Mouse (Mus musculus): Measurements from ENCODE around the gene Rhcg. TPM values are rescaled to one million over a fixed set of nuclear protein-coding genes. Genes with fewer than 3 reads are reported as not detected.

Rhcg gene
- polyA plus RNA-seq, 1 experiment from 2014 or later: 0.05 TPM

DNA sequence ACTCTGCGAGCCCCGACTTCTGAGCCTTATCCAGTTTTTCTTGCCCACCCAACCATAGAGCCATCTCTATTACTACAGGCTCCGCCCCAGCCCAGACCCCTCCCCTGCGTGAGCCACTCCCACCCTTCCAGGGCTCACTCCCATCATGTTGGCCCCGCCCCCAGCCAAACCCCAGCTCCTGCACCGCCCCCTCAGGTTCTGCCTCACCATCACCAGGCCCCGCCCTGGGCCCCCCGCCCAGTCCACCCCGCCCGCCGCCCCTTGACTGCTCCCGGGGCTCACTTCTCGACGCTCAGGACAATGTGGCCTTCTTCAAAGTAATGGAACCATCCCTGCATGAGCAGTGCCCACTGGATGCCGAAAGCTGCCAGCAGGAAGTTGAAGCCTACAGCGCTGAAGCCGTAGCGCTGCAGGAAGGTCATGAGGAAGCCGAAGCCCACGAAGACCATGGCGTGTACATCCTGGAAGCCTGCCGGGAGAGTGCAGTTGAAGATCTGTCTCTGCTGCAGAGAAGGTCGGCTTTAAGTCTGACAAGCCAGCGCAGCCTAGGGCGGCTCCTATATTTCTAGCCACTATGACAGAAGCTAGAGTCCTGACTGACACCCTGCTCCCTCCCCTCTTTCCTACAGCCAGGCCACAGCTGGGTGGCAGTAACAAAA is 10.1 kb downstream of the Rhcg start:
- 4% methylated on average over 25 of the region's 25 CpGs for WGBS
- peak; percentile 55; the same call in 1 of the 2 replicates for ATAC-seq
- DNase-seq (ENCODE audit: low spot score): peak; percentile 10

DNA sequence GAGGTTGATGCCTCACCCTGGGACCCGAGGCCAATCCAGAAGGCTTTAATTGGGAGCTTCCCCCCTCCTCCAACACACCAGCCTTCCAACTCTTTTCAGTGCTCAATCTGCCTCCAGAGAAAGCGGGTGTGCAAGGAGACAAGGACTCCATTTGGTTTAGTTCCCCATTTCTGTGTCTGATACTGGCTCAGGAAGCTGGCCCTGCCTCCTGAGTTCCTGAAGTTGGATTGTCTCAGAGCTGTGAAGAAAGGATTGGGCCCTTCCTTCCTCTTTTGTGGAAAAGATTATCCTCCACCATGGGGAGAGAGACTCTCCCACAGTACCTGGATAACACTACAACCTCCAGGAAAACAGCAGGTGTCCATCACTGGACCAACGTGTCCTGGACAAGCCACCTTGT is 10.7 kb downstream of the Rhcg start:
- Histone ChIP-seq H3K36me3 (ENCODE audit: insufficient read depth, low read length) (no peaks in the 10 kb centered on the region), H3K4me1 (ENCODE audit: insufficient read depth, low read depth, low read length) (0 out of 2 replicates have a peak, but pooled peaks cover 2% of the 10 kb centered on the region), H3K9ac (replicated peaks; ENCODE audit: low read depth) (no peak overlapping the region), H3K27ac (ENCODE audit: low read length) (no peak overlapping the region), H3K27me3 (replicated peaks; ENCODE audit: insufficient read depth, low read length) (0 out of 2 replicates have a peak, but pooled peaks cover 10% of the 10 kb centered on the region), H3K4me2 (replicated peaks; ENCODE audit: low read depth, low read length) (no peak overlapping the region), H3K9me3 (ENCODE audit: low read length) (no peaks in the 10 kb centered on the region), H3K4me3 (ENCODE audit: low read depth, low read length) (no peak overlapping the region)
- ATAC-seq: no peak
- WGBS: 30% methylated on average over 3 of the region's 3 CpGs
- no peak for DNase-seq (ENCODE audit: low spot score)
- no peak for TF ChIP-seq CTCF (IDR thresholded peaks at IDR 0.05)
- TF ChIP-seq EP300 (IDR thresholded peaks at IDR 0.05): no peak

More for the DNA sequence above, 10.1 kb downstream of the Rhcg start:
- Histone ChIP-seq H3K9ac (replicated peaks; ENCODE audit: low read depth) (no peak overlapping the region), H3K4me1 (ENCODE audit: insufficient read depth, low read depth, low read length) (0 out of 2 replicates have a peak, but pooled peaks cover 2% of the 10 kb centered on the region), H3K9me3 (ENCODE audit: low read length) (no peaks in the 10 kb centered on the region), H3K4me3 (ENCODE audit: low read depth, low read length) (no peak overlapping the region), H3K36me3 (ENCODE audit: insufficient read depth, low read length) (no peaks in the 10 kb centered on the region), H3K27me3 (replicated peaks; ENCODE audit: insufficient read depth, low read length) (0 out of 2 replicates have a peak, but pooled peaks cover 10% of the 10 kb centered on the region), H3K4me2 (replicated peaks; ENCODE audit: low read depth, low read length) (peak overlapping the region; percentile 42), H3K27ac (ENCODE audit: low read length) (no peak overlapping the region)
- TF ChIP-seq CTCF (IDR thresholded peaks at IDR 0.05) (no peak), EP300 (IDR thresholded peaks at IDR 0.05) (no peak)

DNA sequence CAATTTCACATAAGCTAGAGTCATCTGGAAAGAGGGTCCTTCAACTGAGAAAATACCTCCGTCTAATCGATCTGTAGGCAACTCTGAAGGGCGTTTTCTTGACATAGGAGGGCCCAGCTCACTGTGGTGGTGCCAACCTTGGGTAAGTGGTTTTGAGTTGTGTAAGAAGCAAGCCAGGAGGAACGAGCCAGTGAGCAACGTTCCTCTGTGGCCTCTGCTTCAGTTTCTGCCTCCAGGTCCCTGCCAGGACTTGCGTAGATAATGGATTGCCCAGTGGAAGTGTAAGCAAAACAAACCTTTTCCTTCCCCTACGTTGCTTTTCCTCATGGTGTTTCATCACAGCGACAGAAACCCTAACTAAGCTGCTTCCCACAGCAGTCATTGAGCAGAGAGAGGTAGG is 15.5 kb downstream of the Rhcg start:
- Histone ChIP-seq H3K36me3 (ENCODE audit: insufficient read depth, low read length) (no peaks in the 10 kb centered on the region), H3K4me3 (ENCODE audit: low read depth, low read length) (no peak overlapping the region), H3K27ac (ENCODE audit: low read length) (no peak overlapping the region), H3K9me3 (ENCODE audit: low read length) (no peaks in the 10 kb centered on the region), H3K27me3 (replicated peaks; ENCODE audit: insufficient read depth, low read length) (0 out of 2 replicates have a peak, but pooled peaks cover 14% of the 10 kb centered on the region), H3K4me2 (replicated peaks; ENCODE audit: low read depth, low read length) (no peak overlapping the region), H3K9ac (replicated peaks; ENCODE audit: low read depth) (no peak overlapping the region), H3K4me1 (ENCODE audit: insufficient read depth, low read depth, low read length) (no peaks in the 10 kb centered on the region)
- 30% methylated on average over 8 of the region's 8 CpGs for WGBS
- ATAC-seq: no peak
- no peak for DNase-seq (ENCODE audit: low spot score)
- TF ChIP-seq EP300 (IDR thresholded peaks at IDR 0.05) (no peak), CTCF (IDR thresholded peaks at IDR 0.05) (no peak)

DNA sequence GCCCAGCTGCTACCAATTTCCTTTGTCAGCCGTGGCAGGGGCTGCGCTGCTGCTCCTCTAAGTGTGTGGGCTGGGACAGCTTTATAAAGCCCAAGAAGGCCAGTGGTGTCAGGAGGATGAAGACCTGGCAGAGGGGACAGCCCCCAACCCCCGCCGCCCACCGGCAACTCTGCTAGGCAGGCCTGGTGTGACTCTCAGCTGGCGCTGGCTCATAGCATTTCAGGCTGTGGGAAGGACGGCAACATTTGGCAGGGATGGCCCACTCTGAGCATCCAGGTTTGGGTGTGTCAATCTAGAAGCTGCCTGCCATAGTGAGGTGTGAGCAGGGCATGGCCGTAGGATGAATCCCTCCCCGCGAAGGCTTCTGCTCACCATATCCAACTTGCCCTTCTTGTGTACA is 17.3 kb downstream of the Rhcg start:
- no peaks in the 10 kb centered on the region for H3K36me3 ChIP-seq (ENCODE audit: insufficient read depth, low read length)
- TF ChIP-seq CTCF (IDR thresholded peaks at IDR 0.05) (no peak), EP300 (IDR thresholded peaks at IDR 0.05) (no peak)
- no peaks in the 10 kb centered on the region for H3K9me3 ChIP-seq (ENCODE audit: low read length)
- no peak overlapping the region for H3K4me3 ChIP-seq (ENCODE audit: low read depth, low read length)
- ATAC-seq (no peak), DNase-seq (ENCODE audit: low spot score) (no peak)
- 76% methylated on average over 10 of the region's 10 CpGs for WGBS
- H3K9ac ChIP-seq (replicated peaks; ENCODE audit: low read depth): no peak overlapping the region
- H3K27me3 ChIP-seq (replicated peaks; ENCODE audit: insufficient read depth, low read length): 0 out of 2 replicates have a peak, but pooled peaks cover 11% of the 10 kb centered on the region
- H3K4me2 ChIP-seq (replicated peaks; ENCODE audit: low read depth, low read length): no peak overlapping the region
- no peak overlapping the region for H3K27ac ChIP-seq (ENCODE audit: low read length)
- no peaks in the 10 kb centered on the region for H3K4me1 ChIP-seq (ENCODE audit: insufficient read depth, low read depth, low read length)

DNA sequence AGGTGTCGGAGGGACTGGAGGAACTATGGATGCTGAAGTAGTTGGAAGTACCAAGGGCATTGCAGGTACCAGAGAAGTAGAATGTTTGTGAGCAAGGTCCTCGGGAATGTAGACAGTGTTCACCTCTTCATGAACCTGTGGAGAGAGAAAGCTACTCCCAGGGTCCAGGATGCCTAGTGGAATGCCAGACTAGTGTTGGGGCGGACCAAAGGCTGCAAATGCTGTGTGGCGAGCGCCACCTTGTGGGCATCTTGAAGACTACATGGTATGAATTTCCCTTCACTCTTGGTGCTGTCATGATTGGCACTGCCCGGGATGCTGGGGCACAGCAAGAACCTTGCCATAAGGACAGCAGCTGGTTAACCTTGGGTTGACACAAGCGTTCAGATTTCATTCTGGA is 22.6 kb downstream of the Rhcg start:
- peak; percentile 80 for DNase-seq (ENCODE audit: low spot score)
- H3K9me3 ChIP-seq (ENCODE audit: low read length): no peaks in the 10 kb centered on the region
- no peaks in the 10 kb centered on the region for H3K36me3 ChIP-seq (ENCODE audit: insufficient read depth, low read length)
- ATAC-seq: peak; percentile 57
- H3K27ac ChIP-seq (ENCODE audit: low read length): no peak overlapping the region
- no peak overlapping the region for H3K4me3 ChIP-seq (ENCODE audit: low read depth, low read length)
- 15% methylated on average over 7 of the region's 7 CpGs for WGBS
- TF ChIP-seq EP300 (IDR thresholded peaks at IDR 0.05) (no peak), CTCF (IDR thresholded peaks at IDR 0.05) (peak; percentile 95)
- peaks cover 50% of the 10 kb centered on the region for H3K27me3 ChIP-seq (replicated peaks; ENCODE audit: insufficient read depth, low read length)
- no peak overlapping the region for H3K4me2 ChIP-seq (replicated peaks; ENCODE audit: low read depth, low read length)
- H3K4me1 ChIP-seq (ENCODE audit: insufficient read depth, low read depth, low read length): no peaks in the 10 kb centered on the region
- no peak overlapping the region for H3K9ac ChIP-seq (replicated peaks; ENCODE audit: low read depth)

DNA sequence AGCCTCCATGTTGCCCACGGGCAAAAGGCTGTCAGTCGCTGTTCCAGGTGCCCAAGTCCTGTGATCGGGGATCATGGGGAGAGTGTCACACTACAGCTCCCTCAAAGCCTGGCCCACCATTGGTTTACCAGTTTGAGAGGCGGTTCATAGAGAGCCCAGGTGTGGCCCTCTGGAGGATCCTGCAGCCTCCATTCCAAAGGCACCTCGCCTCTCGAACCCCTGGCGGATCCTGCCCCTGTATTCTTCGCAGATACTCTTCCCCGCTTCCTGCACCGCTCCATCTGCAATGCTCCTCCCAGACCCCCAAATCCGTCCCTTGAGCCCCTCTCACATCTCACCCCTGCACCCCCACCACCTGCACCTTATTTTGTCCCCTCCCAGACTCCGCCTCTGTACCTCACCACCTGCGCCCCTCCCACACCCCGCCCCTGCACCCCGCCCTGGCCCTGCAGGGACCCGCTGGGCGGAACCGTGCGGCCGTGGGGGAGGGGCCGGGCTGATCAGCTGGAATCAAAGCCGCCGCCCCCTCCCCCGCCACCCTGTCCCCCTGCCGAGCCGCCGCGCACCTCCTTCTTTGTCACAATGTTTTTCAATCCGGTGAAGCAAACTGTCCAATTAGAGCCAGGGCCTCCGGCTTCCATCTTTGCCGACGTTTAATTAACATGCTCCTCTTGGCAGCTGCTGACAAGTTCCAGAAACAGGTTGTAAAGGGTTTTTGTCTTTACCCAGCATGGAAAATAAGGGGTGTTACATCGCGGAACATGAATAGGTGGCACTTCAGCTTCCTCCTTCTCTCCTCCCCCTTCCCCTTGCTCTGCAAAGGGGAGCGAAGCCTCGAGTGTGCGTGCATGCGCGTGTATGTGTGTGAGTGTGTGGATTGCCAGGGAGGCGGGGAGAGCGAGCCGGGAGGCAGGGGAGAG is 25.4 kb downstream of the Rhcg start:
- Histone ChIP-seq H3K27me3 (replicated peaks; ENCODE audit: insufficient read depth, low read length) (peaks cover 52% of the 10 kb centered on the region), H3K4me1 (ENCODE audit: insufficient read depth, low read depth, low read length) (no peaks in the 10 kb centered on the region), H3K36me3 (ENCODE audit: insufficient read depth, low read length) (no peaks in the 10 kb centered on the region), H3K27ac (ENCODE audit: low read length) (no peak overlapping the region), H3K9ac (replicated peaks; ENCODE audit: low read depth) (no peak overlapping the region), H3K4me2 (replicated peaks; ENCODE audit: low read depth, low read length) (peak overlapping the region; percentile 52), H3K9me3 (ENCODE audit: low read length) (no peaks in the 10 kb centered on the region), H3K4me3 (ENCODE audit: low read depth, low read length) (peak overlapping the region; percentile 24)
- TF ChIP-seq CTCF (IDR thresholded peaks at IDR 0.05): no peak
- DNase-seq (ENCODE audit: low spot score): no peak
- WGBS: 3% methylated on average over 38 of the region's 42 CpGs
- ATAC-seq: no peak

Data from lung, postnatal 0 days (tissue).